Mouse (Mus musculus) heart, postnatal 0 days (tissue): ENCODE data around the gene Tfcp2l1. TPM values are rescaled to one million over a fixed set of nuclear protein-coding genes. Genes with fewer than 3 reads are reported as not detected.
"Not testable (repeated sequence)": the region's sequence is repeated elsewhere in the genome, so short reads cannot be mapped to it uniquely, and the experiment has no call there.

Experiments used
- ATAC-seq: fragments of 200-750 bp; cut with Nextera tagmentation; 2 replicates; pipeline ENCODE4 v1.8.0; 2017; ENCODE audit warnings: low read depth, moderate number of reproducible peaks, moderate library complexity; ENCODE audit not compliant: insufficient read depth
- DNase-seq: peaks from one replicate; pipeline ENCODE4 v3.0.0-alpha.2; 2016; ENCODE audit warnings: low spot score
- H3K27ac ChIP-seq: fragments of 300-500 bp; sonication (generic); 2 replicates; pipeline ENCODE4 v1.5.1; 2014; ENCODE audit warnings: low read depth, mild to moderate bottlenecking
- H3K27me3 ChIP-seq: fragments of 300-500 bp; sonication (generic); 2 replicates; pipeline ENCODE4 v1.6.1; 2014; ENCODE audit warnings: low read length, mixed read lengths; ENCODE audit not compliant: control insufficient read depth, insufficient read depth
- H3K36me3 ChIP-seq: fragments of 300-500 bp; sonication (generic); replicated peaks from 2 replicates; pipeline ENCODE4 v1.6.1; 2014; ENCODE audit warnings: low read length, mixed read lengths; ENCODE audit not compliant: control insufficient read depth, insufficient read depth
- H3K4me1 ChIP-seq: fragments of 300-500 bp; sonication (generic); 2 replicates; pipeline ENCODE4 v1.6.1; 2014; ENCODE audit warnings: antibody characterized with exemption; ENCODE audit not compliant: control insufficient read depth, insufficient read depth
- H3K4me2 ChIP-seq: fragments of 300-500 bp; sonication (generic); 2 replicates; pipeline ENCODE4 v1.6.1; 2014; ENCODE audit warnings: low read depth, mild to moderate bottlenecking, low read length, moderate library complexity
- H3K4me3 ChIP-seq: fragments of 300-500 bp; sonication (generic); 2 replicates; pipeline ENCODE4 v1.5.1; 2014; ENCODE audit warnings: low read depth, low read length
- H3K9ac ChIP-seq: fragments of 300-500 bp; sonication (generic); replicated peaks from 2 replicates; pipeline ENCODE4 v1.6.1; 2014; ENCODE audit warnings: low read depth, low read length, mixed read lengths
- H3K9me3 ChIP-seq: fragments of 300-500 bp; sonication (generic); replicated peaks from 2 replicates; pipeline ENCODE4 v1.6.1; 2016; ENCODE audit warnings: low read length; ENCODE audit not compliant: control insufficient read depth
- CTCF ChIP-seq: IDR thresholded peaks from 2 replicates; pipeline ENCODE4 v1.5.1; 2016; ENCODE audit warnings: antibody characterized with exemption, control low read depth, low read depth
- EP300 ChIP-seq: IDR thresholded peaks from 2 replicates; pipeline ENCODE4 v1.6.1; 2016; ENCODE audit warnings: antibody characterized with exemption, low read depth
- WGBS: fragments of 180-500 bp; shearing (Covaris S2); extraction: QIAGEN DNeasy Blood & Tissue Kit; methylation state at CpG from one replicate; pipeline ENCODE4 v1.1.7; 2014; 5-methylcytosine and 5-hydroxymethylcytosine counted together
- polyA plus RNA-seq: library from polyadenylated mRNA; unstranded; fragments of >200 nt; fragmentation: Nextera tagmentation; extraction: Ambion mirVana; gene quantifications from 2 replicates; pipeline ENCODE4 v1.2.1, GENCODE M21; 2015
- total RNA-seq: library from RNA; depleted of rRNA; stranded (reverse); fragments of >200 nt; gene quantifications from 2 replicates; pipeline ENCODE4 v1.2.3, GENCODE M21; 2014; ENCODE audit warnings: low replicate concordance

Gene Tfcp2l1
- total and polyA plus RNA-seq, 2 experiments from 2014 or later: 0.64 to 1.4 TPM

DNA sequence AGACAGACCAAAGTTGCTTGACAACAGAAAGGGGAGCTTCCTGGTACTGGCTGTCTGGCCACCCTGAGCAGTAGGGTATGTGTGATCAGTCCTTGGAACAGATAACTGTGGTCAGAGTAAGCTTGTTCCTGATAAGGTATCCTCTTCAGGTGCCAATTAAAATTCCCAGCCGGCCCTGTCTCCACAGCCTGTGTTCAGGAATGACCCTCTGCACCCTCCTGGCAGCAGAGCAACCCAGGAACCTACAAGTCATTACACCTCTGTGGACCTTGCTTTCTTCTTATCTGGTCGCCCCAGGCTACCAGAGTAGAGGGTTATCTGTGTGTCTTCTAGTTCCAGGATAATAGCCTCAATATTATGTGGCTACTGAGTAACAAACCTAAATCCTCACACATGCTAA lies 32.4 kb upstream of the Tfcp2l1 start:
- H3K36me3 ChIP-seq: peaks cover 94% of the 10 kb centered on the region
- no peak overlapping the region for H3K27ac ChIP-seq
- TF ChIP-seq CTCF (no peak), EP300 (no peak)
- no peak overlapping the region for H3K4me3 ChIP-seq
- 0 out of 2 replicates have a peak, but pooled peaks cover 3% of the 10 kb centered on the region for H3K4me1 ChIP-seq
- H3K4me2 ChIP-seq: no peak overlapping the region
- WGBS: 36% methylated on average over 2 of the region's 2 CpGs
- no peaks in the 10 kb centered on the region for H3K27me3 ChIP-seq
- H3K9ac ChIP-seq: no peak overlapping the region
- DNase-seq (no peak), ATAC-seq (no peak)
- H3K9me3 ChIP-seq: no peaks in the 10 kb centered on the region

DNA sequence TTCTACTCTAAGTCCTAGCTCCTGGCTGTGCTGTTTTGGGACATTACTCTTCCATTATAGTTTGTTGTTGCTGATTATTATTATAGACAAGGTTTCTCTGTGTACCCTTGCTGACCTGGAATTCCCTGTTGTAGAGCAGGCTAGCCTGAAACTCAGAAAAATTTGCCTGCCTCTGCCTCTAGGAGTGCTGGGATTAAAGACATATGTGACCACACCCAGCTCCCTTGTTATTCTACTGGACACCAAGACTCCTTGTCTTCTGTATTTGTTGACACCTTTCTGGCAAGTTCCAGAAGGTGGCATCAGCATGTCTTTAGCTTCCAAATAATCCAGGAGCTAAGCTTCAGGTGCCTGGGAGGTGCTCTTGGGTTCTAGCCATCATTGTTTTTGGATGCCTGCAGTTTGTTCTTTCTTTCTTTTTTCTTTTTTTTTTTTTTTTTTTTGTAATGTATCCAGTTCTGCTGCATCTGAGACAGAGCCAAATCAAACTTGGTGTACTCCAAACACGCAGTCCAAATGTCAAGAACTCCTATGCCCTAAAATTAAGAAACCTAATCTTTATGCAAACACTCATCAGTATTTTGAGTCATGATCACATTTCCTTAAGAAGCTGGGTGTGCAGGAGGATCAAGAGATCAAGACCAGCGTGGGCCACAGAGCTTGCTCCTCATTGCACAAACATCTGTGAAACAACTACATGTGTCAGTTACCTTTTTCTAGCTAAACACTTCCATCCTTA lies 30.1 kb upstream of the Tfcp2l1 start:
- DNase-seq (no peak), ATAC-seq (no peak)
- Histone ChIP-seq H3K9ac (no peak overlapping the region), H3K9me3 (no peaks in the 10 kb centered on the region), H3K4me1 (0 out of 2 replicates have a peak, but pooled peaks cover 3% of the 10 kb centered on the region), H3K27ac (no peak overlapping the region), H3K4me2 (no peak overlapping the region), H3K27me3 (no peaks in the 10 kb centered on the region), H3K36me3 (peaks cover 94% of the 10 kb centered on the region), H3K4me3 (no peak overlapping the region)
- TF ChIP-seq EP300: no peak
- WGBS: 84% methylated on average over 2 of the region's 2 CpGs

DNA sequence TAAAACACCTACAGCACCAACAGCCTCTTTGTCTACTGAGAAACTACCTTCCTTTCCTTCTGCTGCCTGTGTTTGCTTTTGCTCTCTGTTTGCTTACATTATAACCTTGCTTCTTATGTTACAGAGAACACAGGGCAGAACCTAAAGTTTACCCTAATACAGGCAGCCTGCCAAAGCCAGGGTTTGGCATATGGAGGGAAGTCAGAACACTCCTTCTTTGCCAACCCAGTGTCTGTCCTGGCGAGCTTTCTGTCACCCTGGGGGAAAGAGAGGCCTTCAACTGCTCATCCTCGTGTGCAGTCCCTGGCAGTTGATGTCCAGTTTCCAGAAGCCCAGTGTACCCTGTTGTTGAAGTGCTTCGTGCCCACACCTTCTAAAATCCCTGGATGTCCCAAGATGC lies 29.4 kb upstream of the Tfcp2l1 start:
- DNase-seq (no peak), ATAC-seq (no peak)
- 73% methylated on average over 3 of the region's 3 CpGs for WGBS
- no peak overlapping the region for H3K4me3 ChIP-seq
- H3K9ac ChIP-seq: no peak overlapping the region
- H3K4me1 ChIP-seq: 0 out of 2 replicates have a peak, but pooled peaks cover 3% of the 10 kb centered on the region
- H3K9me3 ChIP-seq: no peaks in the 10 kb centered on the region
- H3K27me3 ChIP-seq: no peaks in the 10 kb centered on the region
- peaks cover 95% of the 10 kb centered on the region for H3K36me3 ChIP-seq
- H3K27ac ChIP-seq: no peak overlapping the region
- TF ChIP-seq EP300 (no peak), CTCF (no peak)
- H3K4me2 ChIP-seq: no peak overlapping the region

DNA sequence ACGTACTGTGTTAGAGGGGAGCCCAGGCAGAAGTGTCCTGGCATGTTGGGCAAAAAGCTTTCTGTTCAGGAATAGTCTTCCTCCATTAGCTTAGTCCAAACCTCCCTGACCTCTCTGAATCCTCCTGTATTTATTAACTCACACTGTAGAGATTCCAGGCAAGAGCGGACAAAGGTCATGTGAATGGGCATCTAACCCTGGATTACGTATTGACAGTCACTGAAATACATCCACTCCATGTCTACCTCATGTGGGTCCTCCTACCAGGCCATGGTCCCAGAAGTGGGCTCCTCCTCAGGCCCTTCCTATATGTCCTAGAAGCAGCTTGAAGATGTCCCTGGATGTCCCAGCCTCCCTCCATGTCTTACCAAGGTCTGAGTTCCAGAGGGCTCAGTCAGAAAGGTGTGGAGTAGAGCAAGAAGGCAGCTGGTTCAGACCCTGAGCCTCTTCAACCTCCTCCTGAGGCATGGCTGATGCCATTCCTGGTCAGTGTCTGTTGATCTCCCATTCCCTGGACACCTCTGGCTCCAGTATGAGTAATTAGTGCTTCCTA lies 14.0 kb upstream of the Tfcp2l1 start:
- H3K27me3 ChIP-seq: no peaks in the 10 kb centered on the region
- H3K9ac ChIP-seq: no peak overlapping the region
- no peak overlapping the region for H3K27ac ChIP-seq
- ATAC-seq (no peak), DNase-seq (no peak)
- WGBS: 89% methylated on average over 3 of the region's 3 CpGs
- H3K4me3 ChIP-seq: no peak overlapping the region
- no peak overlapping the region for H3K4me2 ChIP-seq
- H3K4me1 ChIP-seq: no peaks in the 10 kb centered on the region
- H3K36me3 ChIP-seq: peaks cover 11% of the 10 kb centered on the region
- no peaks in the 10 kb centered on the region for H3K9me3 ChIP-seq
- no peak for TF ChIP-seq EP300
- no peak for TF ChIP-seq CTCF

DNA sequence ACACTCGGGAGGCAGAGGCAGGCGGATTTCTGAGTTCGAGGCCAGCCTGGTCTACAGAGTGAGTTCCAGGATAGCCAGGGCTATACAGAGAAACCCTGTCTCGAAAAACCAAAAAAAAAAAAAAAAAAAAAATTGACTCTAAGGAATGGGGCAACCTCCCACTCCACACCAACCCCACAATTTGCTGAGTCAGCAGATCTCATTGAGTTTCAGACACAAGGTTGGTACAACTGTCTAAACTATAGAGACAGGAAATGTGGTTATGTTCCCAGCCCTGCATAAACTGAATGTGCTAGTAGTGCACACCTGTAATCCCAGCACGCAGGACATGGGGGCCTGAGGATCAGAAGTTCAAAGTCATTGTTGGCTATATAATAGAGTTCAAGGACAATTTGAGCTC lies 6.7 kb upstream of the Tfcp2l1 start:
- not testable (repeated sequence) for H3K9me3 ChIP-seq, H3K4me3 ChIP-seq, H3K36me3 ChIP-seq, DNase-seq, H3K27ac ChIP-seq, ATAC-seq, H3K4me1 ChIP-seq, H3K9ac ChIP-seq, H3K4me2 ChIP-seq, H3K27me3 ChIP-seq
- 89% methylated on average over 5 of the region's 5 CpGs for whole genome bisulfite sequencing

DNA sequence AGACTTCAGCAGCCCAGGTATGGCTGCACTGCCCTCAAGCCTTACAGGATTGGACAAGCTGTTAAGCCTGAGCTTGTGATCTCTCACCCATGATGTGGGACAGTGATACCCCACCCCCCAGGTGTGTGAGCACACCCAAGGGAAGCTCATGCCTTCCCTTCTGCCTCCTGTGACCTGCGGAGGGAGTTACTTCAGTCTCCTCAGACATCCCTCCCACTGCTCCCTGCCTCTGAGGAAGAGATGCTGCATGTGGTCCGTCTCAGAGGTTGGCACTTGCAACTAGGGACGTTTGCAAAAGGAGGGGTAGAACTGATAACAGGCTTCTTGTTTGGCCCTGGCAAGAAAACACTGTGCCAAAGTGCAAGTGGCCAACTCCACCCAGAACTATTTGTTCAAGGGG lies 4.9 kb upstream of the Tfcp2l1 start:
- no peak overlapping the region for H3K4me2 ChIP-seq
- H3K27me3 ChIP-seq: no peaks in the 10 kb centered on the region
- H3K4me1 ChIP-seq: no peaks in the 10 kb centered on the region
- no peak for ATAC-seq
- no peak for DNase-seq
- WGBS: 42% methylated on average over 3 of the region's 3 CpGs
- TF ChIP-seq CTCF: no peak
- TF ChIP-seq EP300: no peak
- H3K4me3 ChIP-seq: no peak overlapping the region
- H3K36me3 ChIP-seq: no peaks in the 10 kb centered on the region
- H3K9ac ChIP-seq: no peak overlapping the region
- H3K27ac ChIP-seq: no peak overlapping the region
- H3K9me3 ChIP-seq: no peaks in the 10 kb centered on the region
